Mouse (Mus musculus): ENCODE data around the gene Nlgn3.

Gene Nlgn3

DNA sequence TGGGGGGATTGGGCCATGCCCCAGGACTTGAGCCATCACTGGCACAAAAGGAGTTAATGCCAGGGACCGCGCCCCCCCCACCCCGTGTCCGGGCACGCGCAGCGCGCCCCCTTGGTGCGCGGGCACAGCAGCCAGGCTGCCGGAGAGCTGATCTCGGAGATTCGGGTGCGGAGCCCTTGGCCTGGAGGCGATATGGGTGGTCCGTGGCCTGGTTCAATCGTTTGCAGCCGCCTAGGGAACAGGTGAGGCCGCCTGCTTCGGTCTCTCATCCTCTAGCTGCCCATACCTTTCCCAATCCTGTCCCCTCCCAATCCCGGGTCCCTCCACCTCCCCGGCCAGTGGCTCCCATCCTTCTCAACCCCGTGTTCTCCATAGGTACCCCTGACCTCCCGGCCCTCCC, at the start of gene Nlgn3:
Gene Nlgn3, plus strand, starts transcription at position 114 of the 400 bp plus-strand sequence.
- peak; percentile 37 for DNase-seq (ENCODE audit: low spot score)

DNA sequence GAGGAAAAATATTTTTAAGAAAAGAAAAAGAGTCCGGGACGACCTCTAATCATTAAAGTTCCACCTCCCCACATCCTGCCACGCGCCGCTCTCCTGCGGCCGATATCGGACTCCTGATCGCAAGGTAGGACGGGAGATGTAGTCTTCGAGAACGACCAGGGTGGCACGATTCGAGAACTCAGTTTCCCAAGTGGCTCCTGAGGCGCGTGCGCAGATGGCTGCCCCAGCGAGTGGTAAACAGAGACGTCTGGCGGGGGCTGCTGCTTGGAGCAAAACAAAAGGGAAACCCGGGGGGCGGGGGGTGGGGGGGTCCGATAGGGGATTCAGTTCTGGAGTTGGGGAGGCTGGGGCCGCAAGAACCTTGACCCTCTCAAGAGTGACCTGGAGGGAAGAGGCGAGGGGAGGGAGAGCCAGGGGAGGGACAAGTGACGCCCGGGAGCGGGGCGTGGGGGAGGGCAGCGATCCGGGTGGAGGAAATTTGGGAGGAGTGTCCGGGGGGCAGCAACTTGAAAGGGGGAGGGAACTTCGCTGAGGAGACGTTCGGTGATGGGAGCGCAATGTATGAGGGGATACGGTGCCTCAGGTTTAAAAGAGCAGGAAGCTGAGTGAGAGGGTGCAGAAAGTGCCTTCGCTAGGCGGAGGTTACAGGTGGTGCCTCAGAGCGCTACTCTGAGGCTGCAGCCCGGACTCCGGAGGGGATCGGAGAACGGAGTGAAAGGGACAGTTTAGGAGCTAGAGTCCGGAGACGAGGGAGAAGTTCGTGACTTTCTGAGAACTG, 44.8 kb upstream of the Nlgn3 start, which contains the start of gene Foxo4:
Gene Foxo4, plus strand, starts transcription at position 577 of the 778 bp plus-strand sequence.
- peak; percentile 93 for DNase-seq (ENCODE audit: low spot score)

DNA sequence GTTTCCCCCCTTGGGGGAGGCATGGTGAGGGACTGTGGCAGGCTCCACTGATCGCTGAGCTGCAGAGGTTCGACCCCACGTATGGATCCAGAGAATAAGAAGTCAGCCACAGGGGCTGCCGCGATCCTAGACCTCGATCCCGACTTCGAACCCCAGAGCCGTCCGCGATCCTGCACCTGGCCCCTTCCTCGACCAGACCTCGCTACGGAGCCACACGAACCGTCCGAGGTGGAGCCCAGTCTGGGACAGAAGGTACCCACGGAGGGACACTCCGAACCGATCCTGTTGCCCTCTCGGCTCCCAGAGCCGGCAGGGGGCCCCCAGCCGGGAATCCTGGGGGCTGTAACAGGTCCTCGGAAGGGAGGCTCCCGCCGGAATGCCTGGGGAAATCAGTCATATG, 44.2 kb upstream of the Nlgn3 start:
- no peak for DNase-seq (ENCODE audit: low spot score)

DNA sequence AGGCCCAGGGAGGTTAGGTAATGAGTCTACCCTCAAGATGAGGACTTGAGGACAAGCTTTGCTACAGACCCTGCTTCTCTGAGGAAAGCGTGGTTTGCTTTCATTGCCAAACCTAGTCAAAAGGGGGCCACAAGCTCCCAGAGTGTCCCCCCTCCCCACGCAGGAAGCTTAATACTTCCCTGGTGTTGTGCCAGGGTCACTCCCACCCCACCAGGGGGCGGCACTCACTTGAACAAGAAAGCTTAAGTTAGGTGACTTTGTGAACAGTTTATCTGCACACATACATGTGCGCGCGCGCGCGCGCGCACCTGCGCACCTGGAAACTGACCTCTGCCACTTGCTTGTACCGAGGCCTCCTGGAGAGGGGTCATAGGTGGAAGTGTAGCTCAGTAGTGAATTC, 42.4 kb upstream of the Nlgn3 start:
- DNase-seq (ENCODE audit: low spot score): no peak

DNA sequence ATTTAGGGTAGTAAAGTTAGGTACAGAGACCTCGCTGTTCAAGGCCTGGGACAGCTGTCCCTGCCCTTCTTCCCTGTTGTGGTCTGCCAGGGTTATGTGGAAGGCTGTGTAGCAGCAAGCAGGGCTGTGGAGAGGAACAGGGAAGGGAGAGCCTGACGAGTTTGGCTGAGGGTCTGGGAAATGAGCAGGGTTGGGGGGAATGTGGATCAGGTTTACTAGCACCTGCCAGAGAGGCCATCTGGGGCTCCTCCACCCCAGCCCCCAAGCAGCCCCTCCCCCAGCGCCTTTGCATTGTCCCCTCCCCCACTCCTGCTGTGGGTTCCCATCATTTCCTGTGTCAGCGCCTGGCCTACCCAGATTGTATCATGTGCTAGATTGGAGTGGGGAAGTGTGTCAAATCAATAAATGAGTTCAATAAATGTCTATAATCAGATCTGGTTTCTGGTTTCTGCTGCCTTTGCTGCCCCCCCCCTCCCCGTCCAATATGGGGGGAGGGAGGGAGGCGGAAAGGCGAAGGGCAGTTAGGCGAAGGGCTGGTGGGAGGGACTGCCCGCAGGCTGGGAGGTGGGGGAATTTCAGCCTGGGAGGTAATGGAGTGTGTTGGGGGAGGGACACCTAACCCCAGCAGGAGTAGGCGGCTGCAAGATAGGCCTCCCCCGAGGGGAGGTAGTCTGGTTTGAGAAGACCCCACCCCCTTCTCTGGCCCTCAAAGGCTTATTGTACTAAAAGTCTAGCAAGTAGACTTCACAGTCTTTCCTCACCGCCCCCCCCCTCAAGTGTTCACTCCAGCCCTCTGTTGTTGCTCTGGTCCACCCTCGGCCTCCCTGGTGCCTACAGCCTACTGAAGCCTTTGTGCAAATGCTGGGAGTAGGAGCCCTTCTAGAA, 38.3 kb upstream of the Nlgn3 start:
- peak; percentile 75 for DNase-seq (ENCODE audit: low spot score)

DNA sequence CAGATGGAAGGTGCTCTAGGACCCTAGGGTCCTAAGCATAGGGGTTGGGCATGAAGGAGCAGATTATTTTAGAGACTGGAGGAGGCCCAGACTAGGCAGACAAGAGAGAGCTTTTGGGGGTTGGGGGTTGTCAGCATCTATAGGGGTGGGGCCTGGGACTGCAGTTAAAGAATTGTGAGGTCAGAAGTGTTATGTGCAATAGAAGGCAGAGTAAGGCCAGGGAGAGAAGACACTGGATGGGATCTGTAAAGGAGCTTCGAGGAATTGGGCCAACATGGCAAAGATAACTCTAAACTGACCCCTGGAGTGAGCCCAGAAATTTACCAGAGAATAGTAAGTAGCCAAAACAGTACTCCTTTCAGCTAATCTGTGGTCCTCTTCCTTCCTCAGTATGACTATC, 35.1 kb upstream of the Nlgn3 start, which contains the start of gene Gm614:
Gene Gm614, minus strand, starts transcription at position 101 of the 400 bp plus-strand sequence.
- no peak for DNase-seq (ENCODE audit: low spot score)

DNA sequence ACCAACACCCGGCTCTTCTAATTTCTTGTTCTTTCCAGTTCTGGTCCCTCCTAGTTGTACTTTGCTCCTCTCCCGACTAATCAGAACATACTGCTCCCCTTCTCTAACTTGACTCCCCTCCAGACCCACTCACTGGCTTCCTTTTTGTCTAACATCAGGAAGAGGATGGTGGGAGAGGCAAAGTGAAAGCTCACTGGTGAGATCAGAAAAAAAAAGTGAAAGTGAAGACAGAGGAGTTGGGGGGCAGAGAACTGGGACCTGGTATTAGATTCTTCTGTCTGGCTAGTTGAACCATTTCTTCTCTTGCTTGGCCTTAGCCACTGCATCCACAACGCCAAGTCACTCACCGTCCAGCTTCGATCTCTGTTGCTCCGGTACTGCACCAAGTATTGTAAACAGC, 32.3 kb upstream of the Nlgn3 start:
- DNase-seq (ENCODE audit: low spot score): no peak

DNA sequence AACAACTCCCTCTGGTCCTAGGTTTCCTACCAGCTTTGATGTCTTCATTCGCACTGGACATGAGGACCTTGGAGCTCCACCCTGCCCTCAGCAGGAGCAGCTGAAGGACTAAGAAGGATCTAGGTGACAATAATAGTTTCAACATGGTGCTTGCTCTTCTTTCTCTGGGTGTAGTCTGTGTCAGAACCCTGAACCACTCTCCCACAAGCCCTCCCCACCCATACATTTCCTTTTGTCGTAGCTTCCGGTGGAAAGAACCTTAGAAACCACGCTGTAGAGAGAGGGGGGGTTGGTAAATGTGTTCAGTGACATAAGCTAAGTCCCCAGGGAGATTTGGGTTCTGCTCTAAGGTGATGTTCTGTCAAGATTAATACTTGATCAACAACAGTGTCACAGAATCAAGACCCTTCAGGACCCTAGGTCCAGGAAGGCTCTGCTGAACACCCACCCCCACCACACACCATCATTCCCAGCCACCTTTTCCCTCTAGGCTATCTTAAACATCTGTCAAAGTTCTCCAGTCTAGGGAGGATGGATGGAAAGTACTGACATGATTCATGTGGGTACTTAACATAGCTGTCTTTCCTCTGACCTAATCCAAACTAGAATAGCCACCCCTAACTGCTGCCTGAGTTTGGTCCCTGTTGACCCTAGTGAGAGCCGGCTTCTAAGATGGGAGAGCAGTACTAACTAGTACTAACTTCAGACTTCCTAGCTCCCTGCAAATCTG, 30.8 kb upstream of the Nlgn3 start, which contains the start of gene Il2rg:
Gene Il2rg, minus strand, starts transcription at position 231 of the 730 bp plus-strand sequence.
- no peak for DNase-seq (ENCODE audit: low spot score)

DNA sequence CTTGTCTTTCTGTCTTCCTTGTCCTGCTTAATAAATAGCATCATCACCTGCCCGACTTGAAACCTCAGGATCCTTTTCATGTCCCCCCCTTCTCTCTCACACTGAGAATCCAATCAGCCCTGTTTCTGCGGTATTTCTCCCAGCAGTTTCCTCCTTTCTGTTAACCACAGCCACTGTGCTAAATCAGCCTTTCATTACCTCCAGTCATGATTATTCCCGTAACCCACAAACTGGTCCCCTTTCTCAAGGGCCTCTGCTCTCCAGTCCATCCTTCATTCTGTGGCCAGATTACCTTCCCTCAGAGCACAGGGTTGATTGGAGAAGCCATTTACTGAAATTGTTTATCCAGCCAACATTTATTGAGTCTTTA, 30.2 kb upstream of the Nlgn3 start, which contains the start of gene Gm20489:
Gene Gm20489, minus strand, starts transcription at position 269 of the 370 bp plus-strand sequence.
- no peak for DNase-seq (ENCODE audit: low spot score)

DNA sequence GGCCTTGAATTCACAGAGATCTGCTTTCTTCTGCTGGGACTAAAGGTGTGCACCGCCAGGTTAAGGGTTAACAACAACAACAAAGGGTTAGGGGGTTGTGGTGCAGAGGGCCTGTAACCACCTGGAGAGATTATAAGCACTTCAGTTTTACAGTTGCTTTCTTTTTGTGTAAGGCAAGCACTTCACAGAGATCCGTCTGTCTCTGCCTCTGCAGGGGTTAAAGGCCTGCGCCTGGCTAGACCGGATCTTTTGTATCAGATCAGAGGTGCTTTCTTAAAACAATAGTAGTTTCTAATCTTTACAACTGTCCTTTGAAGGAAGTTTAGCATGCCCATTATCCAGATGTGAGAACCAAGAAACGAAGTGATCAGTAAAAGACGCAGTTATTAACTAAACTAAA, 25.6 kb upstream of the Nlgn3 start:
- DNase-seq (ENCODE audit: low spot score): no peak

DNA sequence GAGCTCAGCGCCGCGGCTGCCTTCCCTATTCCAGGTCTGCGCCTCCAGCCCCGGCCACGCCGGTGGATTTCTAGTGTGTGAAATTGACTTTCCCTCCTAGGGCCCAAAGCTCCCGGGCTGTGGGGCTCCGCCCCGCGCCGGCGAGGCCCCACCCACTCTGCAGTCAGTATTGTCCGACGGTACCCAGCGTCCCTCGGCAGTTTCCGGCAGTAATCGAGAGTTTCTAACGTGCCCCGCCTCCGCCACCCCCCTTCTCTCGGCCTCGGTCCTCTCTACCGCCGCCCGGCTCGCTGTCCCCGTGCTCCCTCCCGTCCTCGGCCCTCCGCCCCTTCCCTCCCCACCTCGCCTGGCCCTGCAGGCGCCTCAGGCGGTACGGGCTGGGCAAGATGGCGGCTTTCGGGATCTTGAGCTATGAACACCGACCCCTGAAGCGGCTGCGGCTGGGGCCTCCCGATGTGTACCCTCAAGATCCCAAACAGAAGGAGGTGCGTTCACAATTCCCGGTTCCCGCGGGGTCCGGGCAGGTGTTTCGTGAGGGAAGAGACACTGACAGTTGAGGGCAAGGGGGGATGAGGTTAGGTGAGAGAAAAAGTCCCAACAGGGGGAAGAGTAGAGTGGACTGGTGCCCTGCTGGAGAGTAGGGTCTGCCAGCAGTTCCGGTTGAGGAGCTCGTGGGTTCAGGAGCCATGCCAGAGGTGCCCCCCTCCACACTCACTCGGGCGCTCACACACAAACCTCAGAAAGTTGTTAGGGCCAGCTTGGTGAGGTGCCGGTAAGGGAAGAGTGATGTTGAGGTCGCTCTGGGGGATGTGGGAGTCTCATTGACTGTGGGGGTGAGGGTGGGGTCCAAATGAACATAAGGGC, 24.9 kb upstream of the Nlgn3 start, which contains the start of gene Med12:
Gene Med12, plus strand, starts transcription at position 156 of the 864 bp plus-strand sequence.
- peak; percentile 90 for DNase-seq (ENCODE audit: low spot score)

DNA sequence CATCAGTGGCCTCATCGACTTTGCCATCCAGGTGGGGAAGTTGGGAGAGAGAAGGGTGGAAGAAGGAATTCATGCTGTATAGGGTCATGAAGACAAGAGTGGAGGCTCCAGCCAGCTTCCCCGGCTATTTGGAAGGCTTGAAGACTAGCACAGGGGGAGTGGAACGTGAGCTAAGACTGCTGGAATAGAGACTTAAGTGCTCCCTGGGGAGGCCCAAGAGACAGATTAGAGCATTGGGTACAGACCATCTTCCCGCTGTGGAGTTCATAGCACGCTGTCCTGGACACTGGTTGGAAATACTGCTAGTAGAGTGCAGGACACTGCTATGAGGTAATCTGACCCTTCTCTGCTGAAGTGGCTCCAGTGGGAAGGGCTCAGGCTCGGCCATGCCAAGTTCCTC, 16.2 kb upstream of the Nlgn3 start:
- DNase-seq (ENCODE audit: low spot score): no peak

DNA sequence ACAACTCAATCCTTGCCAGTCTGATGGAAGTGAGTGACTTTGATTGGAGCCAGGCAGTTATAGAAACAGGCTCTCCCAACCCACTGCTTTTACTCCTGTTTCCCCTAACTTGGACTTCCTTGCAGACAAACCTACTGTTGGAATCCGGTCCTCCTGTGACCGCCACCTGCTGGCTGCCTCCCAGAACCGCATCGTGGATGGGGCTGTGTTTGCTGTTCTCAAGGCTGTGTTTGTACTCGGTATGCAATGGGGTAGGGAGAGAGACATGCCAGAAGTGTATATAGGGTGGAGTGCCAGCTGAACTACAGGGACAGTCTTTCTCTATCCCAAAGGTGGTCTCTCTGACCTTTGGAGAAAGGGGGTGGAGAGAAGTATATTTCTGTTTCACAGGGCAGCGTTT, 13.4 kb upstream of the Nlgn3 start:
- peak; percentile 60 for DNase-seq (ENCODE audit: low spot score)

DNA sequence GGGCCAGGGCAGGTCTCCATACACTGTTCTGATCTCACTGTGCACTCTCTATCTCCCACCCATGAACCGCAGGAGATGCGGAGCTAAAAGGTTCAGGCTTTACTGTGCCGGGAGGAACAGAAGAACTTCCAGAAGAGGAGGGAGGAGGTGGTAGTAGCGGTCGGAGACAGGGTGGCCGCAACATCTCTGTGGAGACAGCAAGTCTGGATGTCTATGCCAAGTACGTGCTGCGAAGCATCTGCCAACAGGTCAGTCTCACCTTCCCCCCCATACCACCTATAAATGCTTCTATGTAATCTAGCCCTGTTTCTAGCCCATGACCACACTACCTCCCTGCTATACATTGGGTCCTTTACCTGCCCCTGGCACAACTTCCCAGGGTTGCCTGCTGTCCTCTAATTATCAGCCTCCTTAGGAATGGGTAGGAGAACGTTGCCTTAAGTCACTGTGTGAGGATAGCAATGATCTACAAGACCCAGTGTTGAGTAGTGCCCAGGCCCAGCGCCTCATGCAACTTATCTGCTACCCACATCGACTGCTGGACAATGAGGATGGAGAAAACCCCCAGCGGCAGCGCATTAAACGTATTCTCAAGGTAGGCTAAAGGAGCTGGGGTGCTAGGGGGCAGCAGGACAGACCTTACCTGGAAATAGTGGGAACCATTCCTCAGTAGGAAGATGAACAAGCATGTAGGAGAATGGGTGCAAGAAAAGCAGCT, 12.9 kb upstream of the Nlgn3 start:
- DNase-seq (ENCODE audit: low spot score): no peak

DNA sequence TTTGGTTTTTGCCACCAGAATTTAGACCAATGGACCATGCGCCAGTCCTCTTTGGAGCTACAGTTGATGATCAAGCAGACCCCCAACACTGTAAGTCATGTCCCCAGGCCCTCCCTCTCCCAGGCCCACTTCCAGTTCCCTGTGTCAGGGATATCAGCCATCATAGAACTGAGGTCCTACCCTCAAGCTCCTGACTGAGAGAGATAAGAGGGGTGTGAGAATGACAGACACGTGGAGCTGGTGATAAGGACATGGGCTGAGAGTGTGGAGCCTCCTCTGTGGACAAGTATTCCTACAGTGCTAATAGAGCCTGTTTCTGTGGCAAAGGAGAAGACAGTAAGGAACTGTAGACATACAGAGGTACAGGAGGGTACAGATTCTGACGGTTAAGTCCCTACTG, 11.4 kb upstream of the Nlgn3 start:
- DNase-seq (ENCODE audit: low spot score): no peak

DNA sequence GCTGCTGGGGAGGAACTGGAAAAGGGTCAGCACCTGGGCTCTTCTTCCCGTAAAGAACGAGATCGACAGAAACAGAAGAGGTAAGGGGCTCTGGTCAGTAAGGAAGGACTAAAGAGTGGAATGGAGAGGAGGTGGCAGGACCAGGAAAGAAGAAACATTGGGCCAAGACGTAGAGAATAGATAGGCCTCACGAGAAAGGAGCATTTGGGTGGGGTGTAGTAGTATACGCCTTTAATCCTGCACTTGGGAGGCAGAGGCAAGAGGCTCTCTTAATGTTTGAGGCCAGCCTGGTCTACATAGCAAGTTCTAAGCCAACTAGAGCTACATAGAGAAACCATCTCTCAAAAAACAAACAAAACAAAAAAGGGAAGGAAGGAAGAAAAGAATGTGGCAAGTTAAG, 10.5 kb upstream of the Nlgn3 start:
- no peak for DNase-seq (ENCODE audit: low spot score)

DNA sequence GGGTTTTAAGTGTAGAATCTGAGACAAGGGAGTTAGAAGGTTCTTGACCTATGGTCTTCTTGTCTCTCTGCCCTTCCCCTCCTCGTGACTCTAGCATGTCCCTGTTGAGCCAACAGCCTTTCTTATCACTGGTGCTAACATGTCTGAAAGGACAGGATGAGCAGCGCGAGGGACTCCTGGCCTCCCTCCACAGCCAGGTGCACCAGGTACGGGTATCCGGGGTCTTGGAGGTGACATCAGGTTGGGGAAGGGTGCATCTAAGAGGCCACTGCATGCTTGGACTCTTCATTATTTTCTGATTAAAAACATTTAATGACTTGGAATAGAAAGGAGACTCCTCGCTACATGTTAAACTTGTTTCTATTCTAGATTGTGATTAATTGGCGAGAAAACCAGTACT, 9.9 kb upstream of the Nlgn3 start:
- DNase-seq (ENCODE audit: low spot score): no peak

DNA sequence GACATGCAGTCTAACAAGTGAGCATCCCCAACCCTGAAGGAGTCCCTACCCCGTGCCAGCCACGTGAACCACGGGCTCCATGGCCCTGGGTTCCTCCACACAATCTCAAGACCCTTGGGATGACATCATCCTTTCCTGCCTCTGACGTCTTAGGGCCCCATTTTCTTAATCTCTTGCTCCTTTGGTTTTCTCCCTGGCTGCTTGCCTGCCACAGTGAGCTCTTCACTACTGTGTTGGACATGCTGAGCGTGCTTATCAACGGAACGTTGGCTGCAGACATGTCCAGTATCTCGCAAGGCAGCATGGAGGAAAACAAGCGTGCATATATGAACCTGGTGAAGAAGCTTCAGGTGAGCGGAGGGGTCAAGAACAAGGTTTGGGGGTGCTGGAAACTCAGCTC, 8.9 kb upstream of the Nlgn3 start:
- DNase-seq (ENCODE audit: low spot score): no peak

DNA sequence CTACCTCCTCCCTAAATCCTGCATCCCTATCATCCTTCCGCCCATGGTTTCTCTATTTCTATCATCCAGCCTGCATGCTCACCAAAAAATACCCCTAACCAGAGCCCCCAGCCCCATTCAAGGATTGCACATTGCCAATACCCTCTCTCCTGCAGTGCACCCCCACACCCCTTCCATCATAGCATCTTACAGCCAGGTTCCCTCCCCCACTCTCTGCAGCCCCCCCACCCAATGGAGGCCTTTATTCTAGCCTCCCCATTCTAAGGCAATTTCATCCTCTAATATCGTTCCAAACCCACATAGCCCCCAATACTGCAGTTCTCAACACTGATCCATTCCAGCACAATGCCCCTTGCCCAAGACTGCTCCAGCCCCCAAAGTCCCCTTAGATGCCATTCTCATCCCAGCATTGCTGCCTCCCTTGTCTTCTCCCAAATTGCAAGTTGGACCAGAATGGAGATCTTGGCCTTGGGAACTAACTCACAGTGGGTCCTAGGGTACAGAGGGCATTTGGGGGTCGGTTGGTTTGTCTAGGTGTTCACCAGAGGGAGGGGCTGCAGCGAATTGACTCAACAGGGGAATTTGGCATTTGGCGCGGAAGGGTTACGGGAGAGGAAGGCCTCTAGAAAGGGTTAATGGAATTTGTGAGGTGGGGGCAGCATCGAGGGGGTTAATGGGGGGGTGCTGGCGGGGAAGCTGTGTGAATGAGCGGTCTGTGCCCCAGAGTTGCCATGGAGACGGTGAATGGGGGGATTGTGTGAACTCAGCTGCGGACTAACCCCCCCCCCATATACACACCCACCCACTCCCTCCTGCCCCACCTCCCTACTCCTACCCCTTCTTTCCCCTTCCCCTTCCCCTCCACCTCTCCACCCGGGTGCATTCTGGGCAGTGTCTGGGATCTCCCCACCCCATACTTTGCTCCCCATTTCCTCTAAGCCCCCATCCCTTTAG, 782 bp downstream of the Nlgn3 start:
- DNase-seq (ENCODE audit: low spot score): peak; percentile 53
